Mouse (Mus musculus): ENCODE measurements at regions not wholly inside any gene's neighbourhood (a gene's known extent, or its start where the extent isn't known, plus 50 kb on each side); places are given as distances from the start of the nearest gene placed in this dataset.
"Not testable (repeated sequence)": the region's sequence is repeated elsewhere in the genome, so short reads cannot be mapped to it uniquely, and the experiment has no call there.

DNA sequence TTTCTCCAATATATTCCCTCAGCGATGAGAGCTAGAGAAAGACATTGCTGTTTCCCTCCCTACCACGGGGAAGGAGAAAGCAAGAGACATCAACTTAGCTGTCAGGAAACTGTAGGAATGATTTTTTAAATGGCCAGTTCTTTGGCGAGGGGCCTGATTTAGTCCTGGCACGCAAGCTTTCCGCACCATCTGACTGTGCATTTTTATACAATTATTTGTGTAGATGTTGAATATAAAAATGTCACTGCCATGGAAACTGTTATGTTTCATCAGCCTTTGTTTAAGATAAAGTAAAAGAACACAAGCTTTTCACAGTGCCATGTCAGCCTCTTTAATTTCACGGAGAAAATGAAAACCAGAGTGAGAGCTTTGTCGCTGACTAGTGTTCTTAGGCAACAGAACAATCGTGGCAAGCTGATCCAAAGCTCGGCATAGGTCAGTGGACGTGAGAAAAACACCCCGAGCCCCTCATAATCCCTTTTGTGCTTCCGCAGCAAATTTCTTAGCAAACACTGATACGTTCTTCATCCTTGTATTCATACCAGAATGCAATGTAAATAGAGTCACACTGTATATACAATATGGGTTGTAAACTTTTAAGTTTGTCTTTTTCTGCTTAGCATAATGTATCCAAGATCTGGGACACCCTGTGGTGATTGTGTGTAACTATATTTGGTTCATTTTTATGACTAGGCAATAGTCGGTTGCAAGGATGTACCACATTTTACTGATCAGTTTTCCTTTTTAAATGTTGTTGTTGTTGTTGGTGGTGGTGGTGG is 79.9 kb upstream of the Tars start:
- DNase-seq (ENCODE audit: low read depth, low spot score) = no peak

DNA sequence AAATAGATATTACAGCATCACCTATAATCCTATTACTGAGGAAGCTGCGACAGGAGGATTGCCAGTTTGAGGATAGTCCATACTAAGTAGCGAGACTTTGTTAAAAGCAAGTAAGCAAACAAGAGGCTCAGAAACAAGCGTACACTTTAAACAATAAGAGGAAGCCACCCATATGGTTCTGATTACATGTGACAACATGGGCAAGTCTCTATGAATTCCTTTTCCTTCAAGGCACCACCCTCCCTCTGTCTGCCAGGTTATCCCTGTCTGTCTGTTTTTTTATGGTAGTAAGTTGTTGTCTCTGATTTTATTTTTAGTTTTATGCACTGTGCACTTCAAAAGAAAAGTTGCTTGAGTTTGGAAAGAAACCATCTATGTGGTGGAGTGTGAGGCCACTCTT is 76.8 kb upstream of the Tars start:
- DNase-seq (ENCODE audit: low read depth, low spot score) = no peak

DNA sequence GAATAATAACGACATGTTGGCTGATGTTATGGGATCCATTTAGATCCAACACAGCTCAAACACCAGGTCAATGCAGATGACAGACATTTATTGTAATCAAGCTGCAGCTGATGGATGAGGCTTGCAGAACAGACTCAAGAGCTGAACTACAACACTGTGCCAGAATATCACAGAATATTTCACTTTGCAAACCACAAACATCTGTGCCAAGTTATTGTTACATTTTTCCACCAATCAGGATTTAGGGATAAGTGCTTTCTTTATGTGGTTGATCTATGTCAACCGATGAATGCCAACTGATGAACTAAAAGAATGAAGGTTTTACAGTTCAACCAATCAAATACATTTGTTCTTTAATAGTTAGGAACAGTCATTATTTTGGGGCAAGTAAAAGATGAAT is 63.9 kb upstream of the Tars start:
- DNase-seq (ENCODE audit: low read depth, low spot score) = no peak

DNA sequence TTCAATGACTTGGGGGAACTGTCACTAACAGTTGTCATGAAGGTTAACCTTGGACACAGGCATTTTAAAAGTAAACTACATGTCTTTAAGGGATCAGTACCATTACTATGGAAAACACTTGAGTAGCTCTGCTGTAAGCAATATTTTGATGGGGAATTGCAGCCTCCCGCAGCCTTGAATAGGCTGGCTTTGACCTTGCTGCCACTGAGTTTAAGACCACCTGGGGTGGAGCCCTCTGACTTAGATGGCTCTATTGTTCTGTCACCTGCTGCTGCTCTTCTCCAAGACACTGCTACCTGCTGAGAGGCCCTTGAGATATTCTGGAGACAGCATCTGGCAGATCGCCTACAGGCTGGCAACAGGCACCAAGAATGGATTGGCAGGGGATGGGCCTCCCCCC is 62.1 kb upstream of the Tars start:
- DNase-seq (ENCODE audit: low read depth, low spot score) = not testable (repeated sequence)

DNA sequence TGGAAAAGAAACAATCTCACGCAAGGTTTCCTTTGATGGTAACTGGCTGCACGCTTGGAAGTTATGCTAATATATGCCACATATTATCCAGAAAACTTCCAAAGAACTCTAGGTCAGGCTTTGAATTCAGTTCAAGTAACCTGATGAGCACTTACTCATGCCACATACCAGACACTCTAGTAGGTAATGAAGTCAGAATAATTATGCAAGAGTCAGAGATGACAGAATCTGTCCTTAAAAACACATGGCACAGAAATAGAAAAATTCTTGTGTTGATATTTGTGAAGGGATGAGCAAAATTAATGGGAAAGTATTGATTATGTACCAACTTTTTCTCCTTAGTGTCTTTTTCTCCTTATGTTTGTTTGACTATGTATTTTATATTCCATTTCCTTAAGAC is 59.8 kb upstream of the Tars start:
- DNase-seq (ENCODE audit: low read depth, low spot score) = no peak

DNA sequence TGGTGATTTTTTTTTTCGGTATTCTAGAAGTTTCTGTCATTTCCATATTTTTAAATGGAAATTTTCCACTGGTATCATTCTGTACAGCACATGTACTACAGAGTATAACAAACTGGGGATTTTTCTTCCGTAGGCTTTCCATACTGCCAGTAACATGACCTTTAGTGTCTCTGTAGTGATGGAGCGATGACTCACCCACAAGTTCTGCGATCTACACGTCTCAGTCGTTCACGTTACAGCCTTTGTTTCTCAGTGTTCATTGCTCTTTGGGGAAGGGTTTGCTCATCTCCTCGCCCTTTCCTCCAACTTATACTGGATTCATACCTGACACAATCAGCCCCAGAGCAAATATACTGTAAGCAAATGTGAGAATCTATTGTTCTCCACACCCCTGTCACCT is 57.8 kb upstream of the Tars start:
- DNase-seq (ENCODE audit: low read depth, low spot score) = no peak

GRCm38 (mm10) chr15:11455982-11456381 is 56.5 kb upstream of the Tars start:
- no peak for DNase-seq (ENCODE audit: low read depth, low spot score)

DNA sequence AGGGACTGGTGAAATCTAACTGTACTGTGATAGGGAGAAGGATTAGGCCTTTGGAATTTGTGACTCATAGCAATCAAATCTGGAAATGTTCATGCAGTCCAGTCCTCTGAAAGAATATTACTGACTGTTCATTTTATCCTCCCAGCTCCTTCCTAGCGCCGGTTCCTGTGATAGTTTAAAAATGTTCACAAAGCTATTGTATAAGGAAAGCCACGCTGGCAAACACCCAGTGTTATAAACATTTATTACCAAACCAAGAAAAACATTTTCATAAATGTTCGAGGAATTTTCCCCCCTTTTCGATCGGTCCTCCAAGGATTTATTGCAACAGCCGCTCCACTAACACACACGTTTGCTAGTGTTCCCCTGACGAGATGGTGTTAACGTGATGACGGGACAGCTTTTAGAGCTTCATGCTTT is 55.9 kb upstream of the Tars start:
- DNase-seq (ENCODE audit: low read depth, low spot score) = no peak

GRCm38 (mm10) chr15:11453997-11454396 is 54.5 kb upstream of the Tars start:
- no peak for DNase-seq (ENCODE audit: low read depth, low spot score)

DNA sequence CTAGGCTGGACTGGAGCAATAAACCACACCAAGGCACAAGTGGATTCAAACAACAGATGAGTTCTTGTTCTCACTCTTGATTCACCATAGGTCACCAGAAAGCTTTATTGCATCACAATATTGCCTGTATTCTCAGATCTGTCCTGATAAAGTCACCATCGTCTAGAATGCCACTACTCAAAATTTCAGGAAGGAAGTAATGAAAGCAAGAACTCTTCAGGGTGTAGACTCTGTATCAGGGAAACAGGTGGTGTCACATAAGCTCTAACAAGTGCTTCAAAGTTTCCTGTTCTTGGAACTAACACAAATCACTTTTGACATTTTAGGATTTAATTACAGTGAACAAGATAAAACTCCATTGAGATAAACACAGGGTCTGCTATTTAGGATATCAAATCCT is 52.2 kb upstream of the Tars start:
- no peak for DNase-seq (ENCODE audit: low read depth, low spot score)

Measured in retina, adult 2 months (tissue).